Mouse (Mus musculus) lung, postnatal 14 days (tissue): ENCODE data around the gene Inpp5k.

Experiments
- DNase-seq: peaks from one replicate; pipeline ENCODE4 v3.0.0; 2021

Gene Inpp5k

DNA sequence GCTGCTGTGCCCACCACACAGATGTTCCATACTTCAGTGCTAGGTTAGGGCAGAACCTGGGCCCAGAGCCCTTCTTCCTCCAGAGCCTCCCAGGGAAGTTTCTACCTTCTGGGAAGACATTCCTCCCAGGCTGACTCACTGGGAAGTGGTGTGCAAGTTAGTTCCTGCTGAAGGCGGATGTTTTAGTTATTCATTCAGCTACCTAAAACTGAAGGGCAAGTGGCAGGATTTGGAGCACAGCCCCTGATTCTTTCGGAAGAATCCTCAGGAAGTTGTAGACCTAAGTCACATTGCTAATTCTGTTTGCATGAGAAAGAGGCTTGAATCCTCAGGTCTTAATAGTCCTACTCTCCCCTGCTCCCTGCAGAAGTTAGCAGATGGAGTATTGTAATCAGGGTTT lies 9.4 kb upstream of the Inpp5k start:
- no peak for DNase-seq

DNA sequence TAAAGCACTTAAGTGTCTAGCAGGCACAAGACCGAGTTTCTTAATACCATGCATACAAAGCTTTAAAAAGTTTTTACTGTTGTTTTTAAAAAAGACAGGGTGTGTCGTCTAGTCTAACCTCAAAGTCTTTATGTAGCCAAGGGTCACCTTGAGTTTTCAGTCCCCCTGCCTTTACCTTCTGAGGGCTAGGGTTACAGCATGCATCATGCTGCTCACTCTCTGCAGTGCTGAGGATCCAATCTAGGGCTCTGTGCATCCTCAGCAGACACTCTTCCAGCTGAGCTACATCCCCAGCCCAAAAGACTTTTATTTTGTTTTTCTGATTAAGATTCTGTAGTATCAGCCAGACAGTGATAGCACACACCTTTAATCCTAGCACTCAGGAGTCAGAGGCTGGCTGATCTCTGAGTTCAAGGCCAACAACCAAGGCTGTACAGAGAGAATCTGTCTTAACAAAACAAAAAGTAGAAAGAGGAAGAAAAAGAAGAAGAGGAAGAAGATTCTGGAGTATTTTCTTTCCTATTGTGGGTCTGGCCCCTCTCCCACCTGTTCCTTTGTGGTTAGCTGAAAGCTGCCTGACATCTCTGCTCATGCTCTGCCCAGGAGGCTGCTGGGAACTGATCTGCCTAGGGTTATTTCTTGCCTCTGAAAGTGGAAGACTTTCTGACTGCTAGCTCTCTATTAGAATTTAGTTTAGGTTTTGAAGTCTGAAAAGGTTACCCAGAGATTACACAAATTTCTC lies 8.0 kb upstream of the Inpp5k start:
- no peak for DNase-seq

DNA sequence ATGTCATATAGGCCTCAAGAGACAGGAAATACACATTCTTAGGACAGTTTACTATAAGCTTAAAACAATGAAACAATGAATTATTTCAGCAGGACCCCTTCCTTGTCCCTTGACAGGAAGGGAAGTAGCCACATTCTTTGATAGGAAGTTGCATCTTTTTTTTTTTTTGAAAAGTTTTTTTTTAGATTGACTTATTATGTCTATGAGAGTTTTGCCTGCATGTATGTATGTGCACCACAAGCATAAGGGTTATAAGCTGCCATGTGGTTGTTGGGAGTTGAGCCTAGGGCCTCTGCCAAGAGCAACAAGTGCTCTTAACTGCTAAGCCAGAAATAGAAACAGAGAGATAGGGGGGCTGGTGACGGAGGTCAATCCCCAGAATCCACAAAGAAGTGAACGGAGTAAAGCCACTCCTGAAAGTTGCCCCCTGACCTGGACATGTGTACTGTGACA lies 6.7 kb upstream of the Inpp5k start:
- no peak for DNase-seq

DNA sequence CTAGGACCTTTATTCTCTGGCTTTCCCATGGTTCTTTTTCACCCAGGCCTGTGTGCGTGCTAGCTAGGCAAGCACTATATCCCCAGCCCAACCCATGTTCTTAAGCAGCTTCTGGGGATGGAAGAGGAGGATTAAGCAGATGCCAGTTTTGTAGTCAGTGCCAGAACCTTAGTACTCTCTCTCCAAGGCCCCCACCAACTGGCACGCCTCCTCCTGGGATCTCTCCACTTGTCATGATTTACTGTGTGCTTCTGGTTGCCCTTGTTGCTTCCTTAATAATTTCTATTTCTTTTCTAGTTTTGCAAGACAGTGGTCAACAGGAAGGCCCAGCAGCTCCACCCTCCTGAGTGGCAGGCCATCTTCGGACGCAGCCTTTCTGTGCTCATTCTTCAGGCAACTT lies 5.0 kb upstream of the Inpp5k start:
- DNase-seq = no peak

DNA sequence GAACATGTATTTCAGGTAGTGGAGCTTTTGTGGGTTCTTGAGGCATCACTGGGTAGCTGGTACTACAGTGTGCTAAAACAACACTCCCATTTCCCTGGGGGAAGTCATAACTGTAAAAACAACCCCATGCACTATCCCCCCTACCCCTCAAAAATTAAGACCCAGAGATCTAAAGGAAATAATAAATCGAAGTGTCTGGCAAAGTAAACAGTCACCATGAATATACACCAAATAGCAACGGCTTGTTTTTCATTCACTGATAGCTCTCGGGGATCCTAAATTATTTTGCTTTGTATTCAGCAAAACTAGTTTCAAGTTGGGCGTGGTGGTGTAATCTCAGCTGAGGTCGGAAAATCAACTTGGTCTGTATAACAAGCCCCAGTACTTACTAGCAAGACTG lies 690 bp upstream of the Inpp5k start:
- DNase-seq = no peak

DNA sequence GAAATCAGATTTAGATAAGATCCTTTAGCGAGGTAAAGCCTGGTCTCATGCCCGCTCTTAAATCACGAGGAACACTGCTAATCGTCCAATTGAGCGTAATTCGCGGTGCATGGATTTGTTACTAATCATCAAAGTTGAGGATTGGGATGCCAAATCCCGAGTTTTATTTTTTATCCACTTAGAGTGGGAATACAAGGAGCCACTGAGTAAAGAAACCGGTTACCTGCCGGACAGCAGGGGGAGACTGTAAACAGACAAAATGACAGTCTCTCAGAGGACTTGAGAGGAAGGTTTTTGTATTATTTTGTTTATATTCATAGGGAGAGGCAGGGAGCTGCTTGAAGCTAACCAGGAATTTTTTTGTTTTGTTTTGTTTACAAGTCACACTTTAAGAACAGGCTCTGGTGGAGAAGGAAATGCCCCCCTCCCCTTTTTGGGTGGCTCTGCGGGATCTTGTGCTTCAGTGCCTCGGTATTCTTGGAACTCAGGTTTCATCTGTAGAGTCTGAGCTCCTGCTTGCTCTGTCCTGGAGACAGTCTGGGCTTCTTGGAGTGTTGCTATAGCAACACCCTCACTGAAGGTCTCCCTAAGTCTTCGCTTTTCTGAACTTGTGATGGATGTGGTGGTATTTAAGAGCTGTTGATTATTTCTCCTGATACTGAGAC lies 905 bp downstream of the Inpp5k start:
- peak; percentile 57 for DNase-seq

DNA sequence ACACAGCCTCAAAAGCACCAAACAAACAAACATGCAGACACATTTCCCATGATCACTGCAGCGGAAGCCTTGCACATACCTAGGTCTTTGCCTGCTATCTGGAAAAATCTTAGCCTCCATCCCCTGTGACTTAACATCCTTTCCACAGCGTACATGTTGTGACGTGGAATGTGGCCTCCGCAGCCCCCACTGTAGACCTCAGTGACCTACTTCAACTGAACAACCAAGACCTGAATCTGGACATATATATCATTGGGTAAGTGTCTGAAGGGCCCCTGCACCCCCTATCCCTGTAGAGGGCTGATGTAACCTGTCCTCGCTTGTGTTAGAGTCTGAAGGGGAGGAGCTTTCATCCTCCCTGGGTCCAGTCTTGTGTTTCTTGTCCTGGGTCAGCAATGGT lies 2.1 kb downstream of the Inpp5k start:
- DNase-seq = no peak

DNA sequence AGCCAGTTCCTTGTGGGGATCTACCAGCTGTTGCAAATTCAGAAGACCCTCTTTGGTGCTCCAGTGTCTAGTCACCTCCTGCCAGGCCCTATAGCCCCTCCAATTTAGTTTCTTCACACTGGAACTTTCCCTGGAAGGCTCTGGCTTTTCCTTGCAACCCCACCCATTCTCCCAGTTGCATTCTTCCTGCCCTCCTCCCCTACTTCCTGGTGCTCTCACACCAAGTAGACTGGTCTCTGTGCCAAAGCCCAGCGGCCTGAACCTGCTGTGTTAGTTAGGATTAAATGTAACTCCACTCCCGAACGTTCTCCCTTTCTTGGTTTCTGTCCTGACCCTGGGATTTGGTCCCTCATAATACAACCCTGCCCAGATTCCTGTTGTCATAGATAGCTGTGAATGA lies 4.0 kb downstream of the Inpp5k start:
- DNase-seq = peak; percentile 42

DNA sequence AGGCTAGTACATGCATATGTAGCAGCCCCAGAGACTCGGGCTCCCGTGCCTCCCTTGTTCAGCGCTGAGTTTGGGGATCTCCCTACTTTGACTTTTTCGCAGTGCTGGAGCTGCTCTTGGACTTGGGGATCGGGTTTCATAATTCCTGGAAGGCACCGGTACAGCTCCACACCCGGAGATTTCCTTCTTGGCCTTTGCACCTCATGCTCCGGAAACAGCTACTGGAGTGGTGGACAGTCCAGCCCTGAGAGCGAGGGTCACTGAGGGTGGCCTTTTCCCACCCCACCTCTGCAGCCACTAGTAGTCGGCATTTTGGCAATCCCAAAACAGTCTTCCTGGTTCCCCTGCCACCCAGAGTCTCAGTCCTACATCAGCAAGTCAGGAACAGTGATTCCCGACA lies 4.5 kb downstream of the Inpp5k start:
- DNase-seq = no peak

DNA sequence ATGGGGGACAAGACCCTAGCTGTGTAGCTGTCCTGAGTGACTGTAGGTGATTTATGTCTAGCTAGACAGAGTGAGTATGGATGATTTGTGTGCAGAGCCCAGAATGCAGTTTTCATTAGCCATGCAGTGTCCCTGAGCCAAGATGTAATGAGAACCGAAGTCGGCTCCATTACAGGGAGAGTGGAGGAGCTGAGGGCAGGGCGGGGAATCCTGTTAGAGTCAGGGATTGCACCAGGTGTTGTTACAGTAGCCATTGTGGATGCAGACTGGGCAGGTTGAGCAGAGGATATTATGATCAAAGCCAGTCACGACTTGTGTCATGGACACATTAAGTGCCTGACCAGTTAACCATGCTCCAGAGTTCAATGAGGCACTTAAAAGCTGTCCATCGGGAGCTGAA lies 12.5 kb downstream of the Inpp5k start:
- no peak for DNase-seq

DNA sequence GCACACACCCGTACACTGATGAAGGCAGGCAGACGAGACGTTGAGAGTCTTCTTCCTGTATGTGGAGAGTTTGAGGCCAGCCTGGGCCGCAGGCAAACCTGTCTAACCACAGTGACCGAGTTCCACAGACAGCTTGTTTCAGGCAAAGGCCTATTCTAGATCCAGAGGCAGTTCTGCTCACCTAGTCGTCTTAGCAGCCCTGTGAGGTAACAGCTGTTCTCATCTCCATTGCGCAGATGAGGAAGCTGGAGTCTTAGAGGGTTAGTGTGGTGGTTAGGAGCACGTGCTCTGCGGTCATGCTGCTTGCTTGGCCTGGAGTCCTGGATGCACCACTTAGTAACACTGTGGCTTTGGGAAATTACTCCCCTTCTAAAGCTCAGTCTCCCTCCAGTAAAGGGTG lies 13.9 kb downstream of the Inpp5k start:
- DNase-seq = no peak

DNA sequence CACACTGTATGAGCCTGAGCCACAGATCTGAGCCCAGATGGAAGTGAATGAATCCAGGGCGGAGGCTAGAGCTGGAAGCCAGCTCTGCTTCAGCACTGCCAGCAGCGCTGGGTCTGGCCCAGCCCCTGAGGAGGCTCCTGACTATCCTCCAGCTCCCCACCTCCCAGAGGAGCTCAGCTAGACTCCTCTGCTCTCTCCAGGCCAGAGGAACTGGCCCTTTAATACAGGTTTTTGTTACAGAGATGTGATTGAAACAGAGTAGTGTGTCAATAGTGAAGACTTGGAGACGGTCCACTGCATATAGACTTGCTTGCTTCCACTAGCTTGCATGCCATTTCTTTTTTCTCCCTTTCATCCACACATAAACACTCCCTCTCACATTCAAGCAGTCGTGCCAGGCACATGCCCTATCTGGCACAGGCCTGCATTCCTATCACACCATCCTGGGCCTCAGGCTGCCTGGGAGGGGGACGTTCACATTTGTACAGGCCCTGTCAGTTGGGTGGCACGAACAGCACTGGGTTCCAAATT lies 17.0 kb downstream of the Inpp5k start:
- DNase-seq = no peak

DNA sequence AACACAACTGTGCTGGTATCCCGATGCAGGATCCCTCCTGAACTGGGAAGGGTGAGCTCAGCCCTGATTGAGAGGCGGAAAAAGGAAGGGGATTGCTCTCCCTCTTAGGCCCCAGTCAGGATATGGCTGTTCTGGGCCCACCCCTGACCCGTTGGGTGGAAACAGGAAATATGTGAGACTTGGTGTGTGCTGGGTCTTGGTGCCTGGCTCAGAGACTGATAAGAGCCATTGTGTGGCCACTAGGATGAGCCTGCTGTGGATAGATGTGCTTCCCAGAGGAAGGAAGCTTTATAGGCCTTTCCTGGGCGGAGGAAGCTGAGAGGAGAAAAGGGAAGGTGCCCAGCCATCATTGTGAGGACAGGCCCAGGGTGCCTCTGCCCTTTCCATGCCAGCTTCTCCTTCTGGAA lies 18.4 kb downstream of the Inpp5k start:
- DNase-seq = peak; percentile 52

DNA sequence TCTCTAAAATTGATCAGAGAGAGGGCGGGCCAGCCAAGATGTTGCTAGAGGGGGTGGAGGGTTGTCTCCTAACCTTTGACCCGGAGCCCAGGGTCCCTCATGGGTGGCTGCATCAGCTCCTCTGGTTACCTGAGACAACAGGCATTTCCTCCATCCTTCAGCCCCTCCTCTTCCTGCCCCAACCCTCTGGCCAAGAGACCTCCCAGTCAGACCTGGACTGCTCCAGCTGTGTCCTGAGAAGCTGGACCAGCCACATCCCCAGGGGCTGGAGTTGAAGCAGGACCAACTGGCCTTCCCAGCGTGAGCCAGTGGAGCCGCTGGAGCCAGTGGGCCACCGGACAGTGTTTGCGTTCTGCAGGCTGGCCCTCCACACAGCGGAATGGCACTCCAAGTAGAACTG lies 19.5 kb downstream of the Inpp5k start, which contains the start of gene Myo1c:
Gene Myo1c, plus strand, starts transcription at position 194 of the 400 bp plus-strand sequence.
- no peak for DNase-seq

DNA sequence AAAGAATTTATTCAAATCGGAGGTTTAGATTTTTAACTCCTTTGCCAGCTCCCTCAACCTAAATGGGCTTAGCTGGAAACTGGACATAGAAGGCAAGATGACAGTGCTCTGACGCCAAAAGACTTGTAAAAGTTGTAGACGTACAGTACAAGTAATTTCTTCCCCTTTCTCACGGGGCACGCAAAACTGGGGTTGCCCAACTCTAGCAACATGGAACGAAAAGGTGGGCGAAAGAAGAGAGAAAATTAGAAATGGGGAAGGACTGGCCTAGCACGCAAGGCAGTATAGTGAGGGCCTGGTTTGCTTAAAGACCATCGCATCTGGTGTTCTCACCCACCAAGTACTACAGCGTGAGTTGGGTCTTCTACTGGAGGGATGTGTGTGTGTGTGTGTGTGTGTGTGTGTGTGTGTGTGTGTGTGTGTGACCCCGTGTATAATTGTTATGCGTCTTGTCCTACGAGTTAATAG lies 20.2 kb downstream of the Inpp5k start:
- no peak for DNase-seq

DNA sequence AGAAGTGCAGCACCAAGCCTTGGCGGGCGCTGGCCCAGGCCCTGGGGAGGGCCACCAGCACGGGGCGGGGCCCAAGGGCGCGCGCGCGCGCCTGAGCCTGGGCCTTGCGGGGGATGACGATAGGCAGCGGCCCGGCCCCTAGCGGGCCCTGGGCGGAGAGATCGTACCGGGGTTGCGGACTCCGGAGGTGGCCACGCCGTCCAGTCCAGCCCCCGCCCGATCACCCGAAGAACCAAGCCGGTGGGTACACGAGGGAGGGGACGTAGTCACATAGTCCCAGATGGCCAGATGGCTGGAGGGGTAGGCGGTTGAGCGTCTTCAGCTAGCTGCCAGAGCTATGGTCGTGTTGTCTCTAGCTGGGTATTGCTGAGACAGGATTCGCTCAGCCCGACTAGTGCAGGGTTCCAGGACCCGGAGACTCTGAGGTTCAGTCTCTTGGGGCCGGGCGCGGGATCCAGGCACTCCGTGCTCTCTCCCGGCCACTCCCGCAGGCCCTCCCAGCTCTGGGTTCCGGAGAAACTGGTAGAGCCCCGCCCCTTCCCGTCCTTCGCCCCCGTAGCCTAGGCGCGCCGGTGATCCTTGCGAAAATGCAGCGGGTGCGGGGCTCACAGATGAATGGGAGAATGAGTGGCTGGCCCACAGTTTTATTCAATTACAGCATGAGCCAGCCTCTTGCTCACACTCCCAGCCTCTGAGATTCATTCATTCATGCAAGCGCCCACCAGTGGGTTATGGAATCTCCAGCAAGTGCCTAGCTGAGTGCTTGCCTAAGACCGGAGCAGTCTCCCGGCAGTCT lies 20.8 kb downstream of the Inpp5k start:
- DNase-seq = peak; percentile 88

DNA sequence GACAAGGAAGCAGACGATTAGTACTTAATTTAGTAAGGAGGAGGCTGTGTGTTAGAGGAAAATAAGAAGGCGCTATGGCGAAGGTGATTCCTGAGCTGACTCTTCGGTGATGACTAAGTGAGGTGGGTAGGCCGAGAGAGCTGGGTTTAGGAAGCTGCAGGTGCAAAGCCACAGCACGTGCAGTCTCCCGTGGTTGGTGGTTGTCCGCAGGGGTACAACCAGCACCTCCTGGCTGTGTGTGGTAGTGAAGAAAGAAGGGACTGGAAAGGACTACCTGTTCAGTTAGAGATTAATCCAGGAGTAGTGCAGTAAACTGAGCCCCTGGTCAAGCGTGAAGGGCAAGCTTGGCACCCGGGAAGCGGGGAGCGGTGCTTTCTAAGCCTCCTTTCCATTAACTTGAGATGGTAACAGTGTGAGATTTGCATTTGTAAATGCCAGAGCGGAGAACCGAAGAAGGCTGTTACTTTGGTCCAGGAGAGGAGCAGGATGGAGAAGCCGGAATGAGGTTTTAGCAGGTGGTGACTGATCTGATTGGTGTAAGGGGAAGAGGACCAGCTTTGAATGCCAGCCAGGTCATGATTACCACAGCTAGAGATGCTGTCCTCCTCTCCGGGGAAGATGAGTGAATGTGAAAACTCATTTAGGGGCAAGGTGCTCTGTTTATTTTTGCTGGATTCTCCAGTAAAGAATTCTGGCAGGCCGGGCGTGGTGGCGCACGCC lies 21.6 kb downstream of the Inpp5k start:
- DNase-seq = peak; percentile 32

DNA sequence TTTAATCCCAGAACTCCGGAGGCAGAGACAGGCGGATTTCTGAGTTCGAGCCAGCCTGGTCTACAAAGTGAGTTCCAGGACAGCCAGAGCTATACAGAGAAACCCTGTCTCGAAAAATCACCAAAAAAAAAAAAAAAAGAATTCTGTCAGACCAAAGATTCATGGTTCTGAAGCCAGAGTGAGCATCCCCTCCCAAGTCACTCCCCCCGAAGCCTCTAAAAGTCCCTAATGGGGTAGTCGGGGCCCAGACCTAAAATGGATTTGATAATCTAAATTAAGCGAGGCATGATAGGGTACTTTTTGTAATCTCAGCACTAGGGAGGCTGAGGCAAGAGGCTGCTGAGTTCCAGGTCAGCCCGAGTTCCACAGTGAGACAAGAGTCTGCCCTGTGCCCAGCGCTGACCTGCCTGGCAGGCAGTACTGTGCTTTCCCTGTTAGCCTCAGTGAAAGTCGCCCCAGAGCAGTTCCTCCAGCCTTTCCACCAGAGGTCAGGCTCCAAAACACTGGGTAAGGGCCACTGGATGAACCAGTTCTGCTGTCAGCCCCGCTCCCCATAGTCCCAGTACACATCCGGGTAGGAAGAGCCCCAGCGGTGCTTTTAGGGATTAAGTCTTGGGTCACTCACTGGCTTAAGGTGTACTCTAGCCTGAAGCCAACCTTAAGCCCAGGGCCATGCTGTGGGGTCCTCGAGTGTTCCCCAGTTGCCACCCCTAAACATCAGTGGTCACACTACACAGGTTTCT lies 22.3 kb downstream of the Inpp5k start:
- DNase-seq = peak; percentile 37

DNA sequence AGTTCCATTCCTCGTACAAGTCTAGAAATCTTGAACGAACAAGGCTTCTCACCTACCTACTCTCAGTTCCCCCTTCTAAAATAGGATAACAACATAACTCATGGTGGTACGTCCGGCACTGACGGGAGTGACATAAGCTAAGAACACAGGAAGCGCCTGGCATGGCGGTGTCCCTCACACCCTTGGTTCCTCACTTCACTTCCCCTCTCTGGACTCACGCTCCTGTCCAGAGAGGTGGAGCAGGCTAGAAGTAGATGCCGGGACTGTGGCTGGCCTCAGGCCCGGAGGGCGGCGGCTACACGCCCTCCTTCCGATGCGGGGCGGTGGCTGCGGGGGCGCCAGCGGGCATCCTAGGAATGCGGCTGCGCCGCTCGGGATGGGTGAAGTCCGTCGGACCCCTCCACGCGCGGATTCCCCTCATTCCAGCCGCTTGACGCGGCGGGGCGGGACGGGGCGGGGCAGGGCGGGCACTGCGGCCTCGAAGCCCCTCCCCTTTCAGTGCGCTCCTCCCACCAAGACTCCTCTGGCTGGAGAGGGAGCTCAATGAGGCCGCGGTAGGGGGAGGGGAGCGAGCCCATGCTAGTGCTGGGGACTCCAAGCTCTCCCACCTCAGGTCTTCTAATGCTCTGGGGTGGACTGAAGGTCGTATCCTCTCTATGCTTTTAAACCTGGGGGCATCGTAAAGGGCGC lies 23.1 kb downstream of the Inpp5k start:
- DNase-seq = peak; percentile 90

DNA sequence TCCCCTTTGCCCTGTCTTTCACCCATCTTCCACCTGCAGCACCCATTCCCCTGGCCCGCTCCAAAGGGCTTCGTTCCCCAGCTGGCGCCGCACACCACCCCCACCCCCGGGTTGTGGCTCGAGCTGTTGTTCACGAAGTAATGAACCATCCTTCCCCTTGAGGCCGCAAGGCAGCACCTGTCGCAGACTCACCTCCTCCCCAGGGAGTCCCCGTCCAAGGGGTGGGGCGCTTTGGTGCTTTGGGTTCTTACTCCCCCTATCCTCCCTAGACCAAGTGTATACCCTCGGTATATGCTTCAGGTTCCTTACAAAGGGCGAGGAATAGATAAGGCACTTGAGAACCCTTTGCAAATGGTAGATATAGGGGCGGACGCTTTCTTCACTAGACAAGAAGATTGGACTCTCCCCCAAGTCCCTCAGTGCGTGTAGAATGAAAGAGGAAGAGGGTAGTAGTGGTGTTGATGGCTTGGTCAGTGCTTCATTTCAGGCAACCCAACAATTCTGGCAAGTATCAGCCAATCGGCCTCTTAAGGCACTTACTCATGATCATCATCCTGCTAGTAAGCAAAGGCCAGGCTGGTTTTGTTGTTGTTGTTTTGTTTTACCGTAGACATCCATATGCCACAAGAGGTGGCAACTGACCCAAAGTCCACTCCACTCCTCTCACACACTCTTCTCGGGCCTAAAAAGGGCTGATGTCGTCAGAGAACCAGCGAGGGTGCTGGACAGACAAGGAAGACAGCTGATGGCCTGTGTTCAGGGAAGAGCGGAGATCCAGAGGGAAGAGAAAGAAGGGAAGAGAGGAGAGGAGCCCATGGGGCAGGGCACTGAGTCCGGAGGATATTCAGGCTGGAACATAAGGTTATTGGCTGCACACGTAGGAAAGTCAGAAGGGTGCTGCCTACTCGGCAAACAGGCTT lies 23.9 kb downstream of the Inpp5k start:
- DNase-seq = peak; percentile 41
